Mouse (Mus musculus) erythroblast, embryonic 14.5 days (primary cell): ENCODE results near the gene Oas1g.

Source experiments
- GATA1 ChIP-seq: IDR thresholded peaks from 2 replicates; pipeline ENCODE4 v1.6.1; 2012; ENCODE audit warnings: low read length, inconsistent platforms, mixed read lengths
- TAL1 ChIP-seq: IDR thresholded peaks from 3 replicates; pipeline ENCODE4 v1.6.1; 2012; ENCODE audit warnings: low read length, inconsistent platforms, mixed read lengths

DNA sequence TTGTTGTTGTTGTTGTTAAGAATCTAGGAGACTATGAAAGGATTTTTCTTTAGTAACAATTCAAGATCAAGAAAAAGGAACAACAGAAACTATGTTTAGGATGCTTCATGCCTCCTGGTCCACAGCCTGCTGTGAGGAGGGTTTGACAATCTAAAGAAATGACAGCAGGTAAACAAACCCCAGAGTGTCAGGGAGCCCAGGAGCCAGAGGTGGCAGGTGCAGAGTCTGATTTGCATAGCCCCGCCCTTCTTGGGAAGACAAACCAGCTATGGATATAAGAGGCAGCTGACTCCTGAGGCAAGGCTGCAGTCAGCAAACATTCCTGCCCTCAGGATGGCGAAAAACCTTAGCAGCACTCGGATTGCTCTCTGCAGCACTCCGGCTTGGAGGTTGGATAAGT lies 26.3 kb downstream of the Oas1g start, which contains the start of gene Oas1h:
- TF ChIP-seq GATA1 (no peak), TAL1 (no peak)
